8 mouse cellular contexts compared by ENCODE assay signal in the genomic region with DNA sequence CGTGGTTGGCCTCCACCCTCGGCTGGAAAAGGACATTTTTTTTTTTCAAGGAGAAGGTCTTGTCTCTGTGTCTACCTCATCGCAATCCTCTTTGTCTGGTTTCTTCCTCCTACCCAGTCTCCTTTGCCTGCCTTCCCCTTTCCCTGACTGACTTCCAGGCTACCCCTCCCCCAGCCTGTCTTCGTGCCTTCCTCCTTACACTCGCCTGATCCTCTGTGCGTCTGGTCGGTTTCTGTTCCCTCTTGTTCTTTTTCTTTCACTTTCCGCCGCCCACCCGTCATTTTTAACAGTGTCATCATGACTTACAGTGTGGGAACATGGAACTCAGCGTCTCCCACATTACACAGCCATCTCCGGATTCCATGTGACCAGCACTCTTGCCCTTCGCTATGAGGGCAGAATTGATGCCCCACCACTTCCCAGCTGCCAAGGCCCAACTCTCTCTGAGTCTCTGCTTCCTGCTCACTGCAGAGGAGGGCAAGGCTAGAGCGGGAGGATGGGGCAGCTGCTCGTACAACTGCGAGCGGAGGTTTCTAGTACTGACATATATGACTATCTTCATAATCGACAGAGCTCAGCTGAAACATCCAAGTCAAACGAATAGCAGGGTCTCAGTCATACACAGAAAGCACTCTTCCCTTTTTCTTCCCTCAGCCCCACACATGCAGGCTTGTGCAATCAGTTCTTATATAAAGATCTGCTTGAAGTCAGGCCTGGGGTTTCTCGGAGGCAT.
DNase-seq lines count a peak whose midpoint lies in the region; ATAC-seq and TF ChIP-seq lines count a peak whose summit lies in the region.

No protein-coding gene starts in this region.

- peaks cover 4% of the 10 kb centered on the region for H3K4me1 ChIP-seq in bone marrow, adult 2 months (ENCODE audit: control insufficient read depth, insufficient read depth, low read length)

- peak overlapping the region; percentile 66 for H3K4me3 ChIP-seq in bone marrow, adult 2 months (replicated peaks; ENCODE audit: control insufficient read depth, low read depth, low read length)
- peak overlapping the region; percentile 59 for H3K4me3 ChIP-seq in gastrocnemius, adult 2 months

- TF ChIP-seq POLR2A in bone marrow, adult 2 months (IDR thresholded peaks at IDR 0.05; ENCODE audit: borderline replicate concordance, control insufficient read depth, low read depth, low read length): no peak

- intact Hi-C loops in gastrocnemius, adult 2 months (cut with DNase I): no loop called here
- intact Hi-C loops in left cerebral cortex, postnatal 10 days (cut with DNase I): no loop called here

- peak overlapping the region; percentile 78 for H3K27ac ChIP-seq in bone marrow, adult 2 months (ENCODE audit: control insufficient read depth, insufficient read depth, low read depth, low read length, poor library complexity)
- H3K27ac ChIP-seq in gastrocnemius, adult 2 months: peak overlapping the region; percentile 21; the same call in 1 of the 2 replicates

- DNase-seq in cerebellum, postnatal 36 days: no peak
- peak; percentile 55 for DNase-seq in gastrocnemius, adult 2 months
- peak; percentile 45 to 74 for DNase-seq in left cerebral cortex, postnatal 10 days (ENCODE audit: extremely low spot score in 1 of 2, low spot score in 2 of 2)
- peak; percentile 77 to 85 for DNase-seq in spleen, postnatal 36 days (ENCODE audit: low spot score in 2 of 2)

- peak; percentile 6; the same call in 1 of the 2 replicates for ATAC-seq in cerebellum, adult (ENCODE audit: insufficient number of reproducible peaks, low FRiP score, low TSS enrichment)
- ATAC-seq in inflammation-experienced regulatory T-cells, adult 6 months: peak; percentile 84
- peak; percentile 78 for ATAC-seq in megakaryocyte, adult 5-6 weeks (ENCODE audit: poor library complexity, severe bottlenecking)

- WGBS in bone marrow, adult 2 months: 2% methylated on average over 20 of the region's 20 CpGs

- TF ChIP-seq CTCF in bone marrow, adult 2 months (IDR thresholded peaks at IDR 0.05; ENCODE audit: control insufficient read depth, insufficient read depth, low read length): no peak
- TF ChIP-seq CTCF in gastrocnemius, adult 2 months (IDR thresholded peaks at IDR 0.05): no peak

Comparison
In these comparisons a context has a peak if more than half of its experiments do, and no peak if none do; other contexts are left out.
1. ATAC-seq: peak in every context shown above with its lines; median percentile 84 in inflammation-experienced regulatory T-cells, adult 6 months; 78 in megakaryocyte, adult 5-6 weeks; 6 in cerebellum, adult.
2. DNase-seq: peak in gastrocnemius, adult 2 months (single experiment), left cerebral cortex, postnatal 10 days (2 of 2) and spleen, postnatal 36 days (2 of 2); none in cerebellum, postnatal 36 days (0 of 2).